Mouse (Mus musculus) forebrain, postnatal 0 days (tissue): ENCODE measurements around the gene Nfatc2. TPM values are rescaled to one million over a fixed set of nuclear protein-coding genes. Genes with fewer than 3 reads are reported as not detected.
A peak's percentile ranks its signal among the peaks of the same experiment; 100 is the strongest.

Experiments used
- ATAC-seq: fragments of 200-750 bp; cut with Nextera tagmentation; 2 replicates; pipeline ENCODE4 v1.8.0; 2017; ENCODE audit warnings: mild to moderate bottlenecking, moderate library complexity
- DNase-seq: peaks from one replicate; pipeline ENCODE4 v3.0.0-alpha.2; 2015
- H3K27ac ChIP-seq: fragments of 300-500 bp; sonication (generic); 2 replicates; pipeline ENCODE4 v1.5.1; 2014; ENCODE audit warnings: low read depth, mild to moderate bottlenecking, antibody characterized with exemption, low read length, moderate library complexity, mixed read lengths
- H3K27me3 ChIP-seq: fragments of 300-500 bp; sonication (generic); 2 replicates; pipeline ENCODE4 v1.6.1; 2014; ENCODE audit warnings: mild to moderate bottlenecking, low read length, mixed read lengths; ENCODE audit not compliant: insufficient read depth
- H3K36me3 ChIP-seq: fragments of 300-500 bp; sonication (generic); 2 replicates; pipeline ENCODE4 v1.6.1; 2014; ENCODE audit warnings: mild to moderate bottlenecking, moderate library complexity; ENCODE audit not compliant: insufficient read depth
- H3K4me1 ChIP-seq: fragments of 300-500 bp; sonication (generic); 2 replicates; pipeline ENCODE4 v1.6.1; 2014; ENCODE audit warnings: antibody characterized with exemption; ENCODE audit not compliant: insufficient read depth
- H3K4me2 ChIP-seq: fragments of 300-500 bp; sonication (generic); 2 replicates; pipeline ENCODE4 v1.6.1; 2014; ENCODE audit warnings: low read depth, mild to moderate bottlenecking, moderate library complexity
- H3K4me3 ChIP-seq: fragments of 300-500 bp; sonication (generic); 2 replicates; pipeline ENCODE4 v1.5.1; 2014; ENCODE audit warnings: low read depth, low read length, mixed read lengths
- H3K9ac ChIP-seq: fragments of 300-500 bp; sonication (generic); 2 replicates; pipeline ENCODE4 v1.6.1; 2014; ENCODE audit warnings: mild to moderate bottlenecking
- H3K9me3 ChIP-seq: fragments of 300-500 bp; sonication (generic); 2 replicates; pipeline ENCODE4 v1.6.1; 2016; ENCODE audit warnings: low read length
- CTCF ChIP-seq: sonication (generic); IDR thresholded peaks from 2 replicates; pipeline ENCODE4 v1.5.1; 2016; ENCODE audit warnings: antibody characterized with exemption, control low read depth, low read depth
- WGBS: fragments of 180-500 bp; shearing (Covaris S2); extraction: QIAGEN DNeasy Blood & Tissue Kit; methylation state at CpG from one replicate; pipeline ENCODE4 v1.1.7; 2014; 5-methylcytosine and 5-hydroxymethylcytosine counted together
- polyA plus RNA-seq: library from polyadenylated mRNA; unstranded; fragments of >200 nt; fragmentation: Nextera tagmentation; extraction: Ambion mirVana; gene quantifications from 2 replicates; pipeline ENCODE4 v1.2.1, GENCODE M21; 2015
- total RNA-seq: library from RNA; depleted of rRNA; stranded (reverse); fragments of >200 nt; gene quantifications from 2 replicates; pipeline ENCODE4 v1.2.3, GENCODE M21; 2014

Gene Nfatc2
- total and polyA plus RNA-seq, 2 experiments from 2014 or later: 3.1 to 3.2 TPM

GRCm38 (mm10) chr2:168479930-168480329 is 121.5 kb downstream of the Nfatc2 start:
- 0 out of 2 replicates have a peak, but pooled peaks have one; percentile 5 for TF ChIP-seq CTCF
- Histone ChIP-seq H3K9me3 (no peaks in the 10 kb centered on the region), H3K27ac (peak overlapping the region; percentile 67), H3K4me1 (no peaks in the 10 kb centered on the region), H3K9ac (peak overlapping the region; percentile 22; the same call in 1 of the 2 replicates), H3K4me2 (peak overlapping the region; percentile 21), H3K27me3 (no peaks in the 10 kb centered on the region), H3K36me3 (no peaks in the 10 kb centered on the region), H3K4me3 (no peak overlapping the region)
- 66% methylated on average over 15 of the region's 15 CpGs for WGBS
- DNase-seq (peak; percentile 89), ATAC-seq (peak; percentile 90)

DNA sequence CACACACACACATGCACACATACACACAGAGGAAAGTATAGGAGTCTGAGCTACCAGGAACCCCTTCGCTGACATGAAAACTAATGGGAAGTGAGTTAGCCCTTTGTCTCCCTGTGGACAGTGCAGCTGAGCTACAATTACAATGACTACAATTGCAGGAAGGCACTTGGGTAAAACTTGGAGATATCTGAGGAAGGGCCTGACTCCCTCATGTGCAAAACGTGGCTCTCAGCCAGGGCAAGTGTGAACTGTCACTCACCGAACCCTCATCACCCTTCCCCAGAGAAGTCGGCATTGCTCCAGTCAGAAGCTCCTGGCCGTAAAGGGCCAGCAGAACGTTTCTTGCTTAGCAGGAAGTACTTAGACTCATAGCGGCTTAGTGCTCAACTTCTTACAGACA is 123.0 kb downstream of the Nfatc2 start:
- WGBS: 59% methylated on average over 7 of the region's 7 CpGs
- Histone ChIP-seq H3K27ac (no peak overlapping the region), H3K4me3 (no peak overlapping the region), H3K9me3 (no peaks in the 10 kb centered on the region), H3K4me2 (no peak overlapping the region), H3K27me3 (no peaks in the 10 kb centered on the region), H3K9ac (no peak overlapping the region), H3K4me1 (no peaks in the 10 kb centered on the region), H3K36me3 (no peaks in the 10 kb centered on the region)
- ATAC-seq (no peak), DNase-seq (no peak)
- TF ChIP-seq CTCF: no peak

DNA sequence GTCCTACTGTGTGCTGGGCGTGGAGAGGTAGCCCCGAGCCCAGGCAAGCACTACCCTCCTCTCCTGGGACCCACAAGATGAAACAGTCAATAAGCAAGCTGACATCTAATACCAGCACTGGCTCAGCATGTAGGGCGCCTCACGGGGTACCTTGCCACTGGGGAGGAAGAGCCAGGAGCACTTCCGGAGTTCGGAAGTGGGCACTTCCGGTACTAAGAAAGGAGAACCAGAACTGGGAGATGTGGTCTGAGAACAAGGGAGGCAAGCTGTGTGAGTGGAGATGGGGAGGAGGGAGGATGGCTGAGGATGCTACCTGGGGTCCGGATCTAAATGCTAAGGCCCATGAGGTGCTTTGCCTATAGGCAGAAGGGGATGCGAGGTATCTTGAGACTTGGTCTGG is 128.0 kb downstream of the Nfatc2 start:
- no peak for TF ChIP-seq CTCF
- Histone ChIP-seq H3K4me2 (no peak overlapping the region), H3K27ac (no peak overlapping the region), H3K4me3 (no peak overlapping the region), H3K36me3 (no peaks in the 10 kb centered on the region), H3K27me3 (no peaks in the 10 kb centered on the region), H3K4me1 (no peaks in the 10 kb centered on the region), H3K9me3 (no peaks in the 10 kb centered on the region), H3K9ac (no peak overlapping the region)
- WGBS: 66% methylated on average over 9 of the region's 9 CpGs
- ATAC-seq (no peak), DNase-seq (no peak)

DNA sequence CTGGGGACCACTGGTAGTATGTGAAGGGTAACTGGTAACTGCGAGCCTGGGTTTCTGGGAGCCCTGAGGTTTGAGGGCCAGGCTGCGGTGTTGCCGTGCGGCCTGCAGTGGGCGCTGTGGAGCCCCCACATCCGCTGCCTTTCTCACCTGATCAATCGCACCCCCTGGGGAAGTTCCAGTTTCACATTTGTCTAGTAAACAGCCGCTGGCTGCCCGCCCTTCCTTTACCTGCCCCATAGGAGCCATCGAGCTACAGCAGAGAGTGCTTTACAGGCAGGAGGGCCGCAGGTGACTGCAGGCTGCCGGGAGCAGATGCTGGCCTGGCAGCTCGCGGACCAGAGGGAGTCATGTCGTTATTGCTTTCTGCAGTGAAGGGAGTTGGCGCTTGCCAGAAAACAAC is 128.6 kb downstream of the Nfatc2 start:
- ATAC-seq (no peak), DNase-seq (peak; percentile 58)
- Histone ChIP-seq H3K4me2 (peak overlapping the region; percentile 33), H3K9me3 (no peaks in the 10 kb centered on the region), H3K4me3 (no peak overlapping the region), H3K4me1 (no peaks in the 10 kb centered on the region), H3K9ac (no peak overlapping the region), H3K27me3 (no peaks in the 10 kb centered on the region), H3K27ac (no peak overlapping the region), H3K36me3 (no peaks in the 10 kb centered on the region)
- WGBS: 5% methylated on average over 16 of the region's 16 CpGs
- TF ChIP-seq CTCF: peak; percentile 76

- no peaks in the 10 kb centered on the region for H3K27me3 ChIP-seq
- TF ChIP-seq CTCF: peak; percentile 86
- no peaks in the 10 kb centered on the region for H3K9me3 ChIP-seq
- no peak overlapping the region for H3K27ac ChIP-seq
- no peaks in the 10 kb centered on the region for H3K36me3 ChIP-seq
- no peaks in the 10 kb centered on the region for H3K4me1 ChIP-seq
- peak; percentile 58 for ATAC-seq
- peak; percentile 77 for DNase-seq
- no peak overlapping the region for H3K4me2 ChIP-seq
- no peak overlapping the region for H3K9ac ChIP-seq
- no peak overlapping the region for H3K4me3 ChIP-seq
- WGBS: 13% methylated on average over 4 of the region's 4 CpGs
These were observed 132.4 kb downstream of the Nfatc2 start for GRCm38 (mm10) chr2:168469032-168469431.

- H3K4me1 ChIP-seq: no peaks in the 10 kb centered on the region
- DNase-seq (no peak), ATAC-seq (no peak)
- no peaks in the 10 kb centered on the region for H3K9me3 ChIP-seq
- no peak overlapping the region for H3K9ac ChIP-seq
- H3K27ac ChIP-seq: no peak overlapping the region
- no peaks in the 10 kb centered on the region for H3K27me3 ChIP-seq
- H3K4me3 ChIP-seq: no peak overlapping the region
- no peaks in the 10 kb centered on the region for H3K36me3 ChIP-seq
- no peak overlapping the region for H3K4me2 ChIP-seq
- 72% methylated on average over 5 of the region's 5 CpGs for WGBS
- TF ChIP-seq CTCF: no peak
These were observed 134.3 kb downstream of the Nfatc2 start for GRCm38 (mm10) chr2:168467166-168467565.

DNA sequence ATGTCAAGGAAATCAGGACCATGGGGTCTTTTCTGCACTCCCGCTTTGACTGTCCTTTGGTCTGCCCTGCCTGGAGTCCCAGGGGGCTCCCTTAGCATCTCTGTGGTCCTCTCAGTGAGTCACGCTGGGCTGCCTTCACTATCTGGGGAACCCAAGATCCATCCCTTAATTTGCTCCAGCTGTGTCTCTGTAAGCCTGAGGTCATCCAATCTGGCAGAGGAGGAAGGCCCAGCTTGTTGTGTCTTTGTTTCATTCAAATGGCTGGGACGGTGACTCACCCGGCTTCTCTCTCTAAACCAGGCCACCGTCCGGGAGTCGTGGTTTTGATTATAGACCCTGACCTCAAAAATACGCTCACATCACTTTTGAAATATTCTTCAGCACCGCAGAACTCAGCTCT is 135.4 kb downstream of the Nfatc2 start:
- no peak overlapping the region for H3K27ac ChIP-seq
- no peak for ATAC-seq
- no peak overlapping the region for H3K4me3 ChIP-seq
- H3K27me3 ChIP-seq: no peaks in the 10 kb centered on the region
- no peak overlapping the region for H3K4me2 ChIP-seq
- H3K9me3 ChIP-seq: no peaks in the 10 kb centered on the region
- no peak for DNase-seq
- H3K36me3 ChIP-seq: no peaks in the 10 kb centered on the region
- no peak overlapping the region for H3K9ac ChIP-seq
- 49% methylated on average over 9 of the region's 9 CpGs for WGBS
- no peak for TF ChIP-seq CTCF
- no peaks in the 10 kb centered on the region for H3K4me1 ChIP-seq

GRCm38 (mm10) chr2:168465646-168466045 is 135.8 kb downstream of the Nfatc2 start:
- WGBS: 61% methylated on average over 5 of the region's 5 CpGs
- TF ChIP-seq CTCF: no peak
- DNase-seq: no peak
- H3K9ac ChIP-seq: no peak overlapping the region
- no peak overlapping the region for H3K4me2 ChIP-seq
- no peak overlapping the region for H3K27ac ChIP-seq
- no peaks in the 10 kb centered on the region for H3K36me3 ChIP-seq
- H3K4me3 ChIP-seq: no peak overlapping the region
- no peaks in the 10 kb centered on the region for H3K27me3 ChIP-seq
- no peaks in the 10 kb centered on the region for H3K9me3 ChIP-seq
- ATAC-seq: no peak
- H3K4me1 ChIP-seq: no peaks in the 10 kb centered on the region
